Mouse (Mus musculus): Measurements from ENCODE around the gene Pld2. TPM values are rescaled to one million over a fixed set of nuclear protein-coding genes. Genes with fewer than 3 reads are reported as not detected.

Gene Pld2
- total and polyA plus RNA-seq, 2 experiments from 2014 or later: 6.8 to 18.5 TPM

DNA sequence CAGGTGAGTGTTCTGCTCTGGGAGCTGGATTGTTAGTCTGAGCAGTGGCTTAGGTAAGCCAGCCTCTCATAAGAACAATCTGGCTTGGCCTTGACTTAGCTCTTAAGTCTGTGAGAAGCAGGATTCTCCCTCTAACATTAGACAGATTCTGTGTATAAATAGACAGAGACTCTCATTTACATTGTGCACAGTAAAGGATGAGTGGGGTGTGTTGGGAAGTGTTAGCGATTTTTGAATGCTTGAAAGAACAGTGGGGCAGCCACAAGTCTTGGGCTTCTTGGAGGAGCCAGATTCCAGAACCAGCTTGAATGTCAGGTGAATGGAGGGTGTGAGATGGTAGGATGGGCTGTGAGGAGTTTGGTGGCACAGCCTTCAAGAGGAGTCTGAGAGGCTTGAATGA, 31.8 kb downstream of the Pld2 start:
- Histone ChIP-seq H3K4me3 (ENCODE audit: low read depth, low read length) (no peak overlapping the region), H3K9me3 (replicated peaks; ENCODE audit: control insufficient read depth, low read length) (no peaks in the 10 kb centered on the region), H3K36me3 (replicated peaks; ENCODE audit: control insufficient read depth, insufficient read depth, low read length) (no peaks in the 10 kb centered on the region), H3K4me1 (ENCODE audit: control insufficient read depth, insufficient read depth) (no peaks in the 10 kb centered on the region), H3K27me3 (ENCODE audit: control insufficient read depth, insufficient read depth, low read length) (no peaks in the 10 kb centered on the region), H3K9ac (replicated peaks; ENCODE audit: low read depth, low read length) (no peak overlapping the region), H3K4me2 (ENCODE audit: low read depth, low read length) (no peak overlapping the region), H3K27ac (ENCODE audit: low read depth) (no peak overlapping the region)
- no peak for TF ChIP-seq EP300 (IDR thresholded peaks at IDR 0.05; ENCODE audit: low read depth)
- no peak for TF ChIP-seq CTCF (IDR thresholded peaks at IDR 0.05; ENCODE audit: low read depth)
- no peak for ATAC-seq (ENCODE audit: insufficient read depth, low read depth)
- 92% methylated on average over 1 of the region's 1 CpGs for WGBS
- DNase-seq (ENCODE audit: low spot score): no peak

DNA sequence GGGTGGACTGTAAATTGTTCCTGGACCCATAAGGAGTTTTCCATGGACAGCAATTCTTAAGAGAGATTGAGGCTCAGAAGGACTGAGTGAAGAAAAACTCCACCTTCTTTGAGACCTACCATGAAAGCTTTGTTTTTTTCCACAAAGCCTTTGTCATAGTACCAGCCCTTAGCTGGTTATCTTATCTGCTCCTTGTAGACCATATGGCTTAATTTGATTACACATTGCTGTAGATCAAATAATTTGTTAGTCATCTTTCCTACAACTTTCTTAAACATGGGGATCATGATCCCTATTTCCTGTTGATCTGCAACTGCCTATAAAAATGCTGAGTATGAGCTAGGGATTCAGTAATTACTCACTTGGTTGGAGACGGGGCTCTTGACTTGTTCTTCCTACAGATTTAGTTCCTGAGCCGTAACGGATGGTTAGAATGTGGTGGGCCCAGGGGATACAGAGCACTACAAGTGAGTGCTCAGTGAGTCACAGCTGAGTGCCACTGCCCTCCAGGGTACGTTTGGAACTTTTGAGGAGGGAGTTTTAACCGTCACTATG, 32.6 kb downstream of the Pld2 start:
- Histone ChIP-seq H3K4me1 (ENCODE audit: control insufficient read depth, insufficient read depth) (no peaks in the 10 kb centered on the region), H3K36me3 (replicated peaks; ENCODE audit: control insufficient read depth, insufficient read depth, low read length) (no peaks in the 10 kb centered on the region), H3K9ac (replicated peaks; ENCODE audit: low read depth, low read length) (no peak overlapping the region), H3K4me3 (ENCODE audit: low read depth, low read length) (no peak overlapping the region), H3K4me2 (ENCODE audit: low read depth, low read length) (no peak overlapping the region), H3K27me3 (ENCODE audit: control insufficient read depth, insufficient read depth, low read length) (no peaks in the 10 kb centered on the region), H3K9me3 (replicated peaks; ENCODE audit: control insufficient read depth, low read length) (no peaks in the 10 kb centered on the region), H3K27ac (ENCODE audit: low read depth) (no peak overlapping the region)
- no peak for DNase-seq (ENCODE audit: low spot score)
- TF ChIP-seq CTCF (IDR thresholded peaks at IDR 0.05; ENCODE audit: low read depth): no peak
- TF ChIP-seq EP300 (IDR thresholded peaks at IDR 0.05; ENCODE audit: low read depth): no peak
- WGBS: 56% methylated on average over 5 of the region's 5 CpGs
- no peak for ATAC-seq (ENCODE audit: insufficient read depth, low read depth)

DNA sequence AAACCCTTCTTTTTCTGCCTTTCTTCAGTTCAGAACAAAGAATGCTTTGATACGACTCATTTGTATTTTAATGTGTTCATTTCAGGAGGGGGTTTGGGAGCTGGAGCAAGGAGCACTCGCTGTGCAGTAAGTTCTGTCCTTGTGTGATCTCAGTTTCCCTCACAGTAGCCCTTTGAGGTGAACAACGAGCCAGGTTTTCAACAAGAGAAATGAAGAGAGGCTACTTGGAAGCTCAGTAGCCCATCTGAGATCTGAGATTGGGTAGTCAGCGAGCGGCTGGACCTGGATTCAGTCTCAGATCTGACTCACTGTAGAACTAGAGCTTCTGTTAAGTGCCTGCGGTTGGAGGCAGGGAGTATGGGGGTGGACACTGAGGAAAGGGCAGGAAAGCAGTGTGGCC, 34.0 kb downstream of the Pld2 start:
- Histone ChIP-seq H3K4me3 (ENCODE audit: low read depth, low read length) (no peak overlapping the region), H3K9ac (replicated peaks; ENCODE audit: low read depth, low read length) (no peak overlapping the region), H3K27ac (ENCODE audit: low read depth) (no peak overlapping the region), H3K9me3 (replicated peaks; ENCODE audit: control insufficient read depth, low read length) (no peaks in the 10 kb centered on the region), H3K4me1 (ENCODE audit: control insufficient read depth, insufficient read depth) (no peaks in the 10 kb centered on the region), H3K36me3 (replicated peaks; ENCODE audit: control insufficient read depth, insufficient read depth, low read length) (no peaks in the 10 kb centered on the region), H3K4me2 (ENCODE audit: low read depth, low read length) (no peak overlapping the region), H3K27me3 (ENCODE audit: control insufficient read depth, insufficient read depth, low read length) (no peaks in the 10 kb centered on the region)
- WGBS: 83% methylated on average over 6 of the region's 6 CpGs
- no peak for TF ChIP-seq CTCF (IDR thresholded peaks at IDR 0.05; ENCODE audit: low read depth)
- ATAC-seq (ENCODE audit: insufficient read depth, low read depth) (no peak), DNase-seq (ENCODE audit: low spot score) (no peak)

DNA sequence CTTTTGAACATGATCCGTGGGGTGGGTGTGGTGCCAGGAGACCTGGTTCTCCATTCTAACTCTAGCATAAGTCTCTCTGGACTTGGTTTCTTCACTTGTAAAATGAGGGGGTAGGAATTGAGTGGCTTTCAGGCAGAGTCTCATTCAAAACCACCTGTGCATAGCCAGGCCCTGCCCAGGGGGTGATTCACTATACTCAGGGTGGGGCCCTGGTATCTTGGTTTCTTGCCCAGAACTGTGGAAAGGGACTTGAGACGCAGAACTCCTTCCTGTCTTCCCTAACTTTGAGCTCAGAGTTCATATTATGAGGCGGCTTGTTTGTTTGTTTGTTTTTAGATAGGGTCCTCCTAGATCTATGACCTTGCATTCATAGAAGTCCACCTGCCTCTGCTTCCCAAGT, 37.3 kb downstream of the Pld2 start:
- no peak overlapping the region for H3K4me3 ChIP-seq (ENCODE audit: low read depth, low read length)
- H3K9me3 ChIP-seq (replicated peaks; ENCODE audit: control insufficient read depth, low read length): no peaks in the 10 kb centered on the region
- no peak overlapping the region for H3K27ac ChIP-seq (ENCODE audit: low read depth)
- H3K4me1 ChIP-seq (ENCODE audit: control insufficient read depth, insufficient read depth): peaks cover 11% of the 10 kb centered on the region
- no peak overlapping the region for H3K9ac ChIP-seq (replicated peaks; ENCODE audit: low read depth, low read length)
- ATAC-seq (ENCODE audit: insufficient read depth, low read depth) (no peak), DNase-seq (ENCODE audit: low spot score) (no peak)
- no peak overlapping the region for H3K4me2 ChIP-seq (ENCODE audit: low read depth, low read length)
- WGBS: 70% methylated on average over 3 of the region's 3 CpGs
- TF ChIP-seq CTCF (IDR thresholded peaks at IDR 0.05; ENCODE audit: low read depth) (no peak), EP300 (IDR thresholded peaks at IDR 0.05; ENCODE audit: low read depth) (no peak)
- H3K27me3 ChIP-seq (ENCODE audit: control insufficient read depth, insufficient read depth, low read length): no peaks in the 10 kb centered on the region
- no peaks in the 10 kb centered on the region for H3K36me3 ChIP-seq (replicated peaks; ENCODE audit: control insufficient read depth, insufficient read depth, low read length)

DNA sequence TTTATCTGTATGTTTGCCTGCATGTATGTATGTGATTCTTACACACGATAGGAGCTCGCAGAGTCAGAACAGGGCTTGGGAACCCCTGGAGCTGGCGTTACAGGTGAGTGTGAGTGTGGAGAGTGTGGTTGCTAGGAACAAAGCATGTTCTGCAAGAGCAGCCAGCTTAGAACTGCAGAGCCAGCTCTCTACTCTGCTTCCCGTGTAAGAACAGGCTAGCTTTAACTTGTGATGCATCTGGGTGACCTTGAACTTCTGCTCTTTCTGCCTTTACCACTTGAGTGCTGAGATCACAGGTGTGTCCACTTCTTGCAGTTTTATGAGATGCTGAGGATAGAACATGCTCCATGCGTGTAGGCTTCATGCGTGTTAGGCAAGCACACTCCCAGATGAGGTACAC, 39.1 kb downstream of the Pld2 start:
- peaks cover 17% of the 10 kb centered on the region for H3K4me1 ChIP-seq (ENCODE audit: control insufficient read depth, insufficient read depth)
- WGBS: 83% methylated on average over 6 of the region's 6 CpGs
- H3K4me3 ChIP-seq (ENCODE audit: low read depth, low read length): no peak overlapping the region
- H3K9me3 ChIP-seq (replicated peaks; ENCODE audit: control insufficient read depth, low read length): no peaks in the 10 kb centered on the region
- no peaks in the 10 kb centered on the region for H3K36me3 ChIP-seq (replicated peaks; ENCODE audit: control insufficient read depth, insufficient read depth, low read length)
- DNase-seq (ENCODE audit: low spot score) (no peak), ATAC-seq (ENCODE audit: insufficient read depth, low read depth) (no peak)
- no peak overlapping the region for H3K9ac ChIP-seq (replicated peaks; ENCODE audit: low read depth, low read length)
- no peak overlapping the region for H3K27ac ChIP-seq (ENCODE audit: low read depth)
- no peaks in the 10 kb centered on the region for H3K27me3 ChIP-seq (ENCODE audit: control insufficient read depth, insufficient read depth, low read length)
- TF ChIP-seq CTCF (IDR thresholded peaks at IDR 0.05; ENCODE audit: low read depth) (no peak), EP300 (IDR thresholded peaks at IDR 0.05; ENCODE audit: low read depth) (no peak)
- no peak overlapping the region for H3K4me2 ChIP-seq (ENCODE audit: low read depth, low read length)

DNA sequence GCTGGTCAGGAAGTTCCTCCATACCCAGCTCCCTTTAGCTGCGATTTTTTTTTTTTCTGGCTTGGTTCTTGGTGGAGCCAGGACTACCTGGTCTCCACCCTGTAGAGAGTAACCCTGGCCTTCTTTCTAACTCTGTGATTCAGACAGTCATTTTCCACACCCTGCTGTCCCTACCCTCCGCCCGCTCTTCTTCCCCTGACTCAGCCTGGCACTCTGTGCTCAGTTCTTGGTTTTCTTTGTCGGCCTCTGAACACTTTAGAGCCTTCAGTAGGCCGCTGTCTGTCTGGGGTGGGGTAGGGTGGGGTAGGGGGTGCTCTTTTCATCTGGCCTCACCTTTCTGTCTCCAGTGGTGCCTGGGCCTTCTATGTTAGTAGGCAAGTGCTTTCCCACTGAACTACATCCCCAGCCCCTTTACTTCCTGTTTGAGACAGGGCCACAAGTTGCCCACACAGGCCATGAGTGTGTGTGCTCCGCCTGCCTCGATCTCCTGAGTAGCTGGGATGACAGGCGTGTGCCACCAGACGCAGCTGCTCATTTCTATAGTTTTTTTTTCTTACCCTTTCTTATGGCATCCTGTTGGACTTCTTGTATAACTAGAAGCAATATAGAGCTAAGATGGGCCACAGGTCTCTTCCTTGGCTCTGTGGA, 40.0 kb downstream of the Pld2 start:
- Histone ChIP-seq H3K27ac (ENCODE audit: low read depth) (no peak overlapping the region; the same call in 1 of the 2 replicates), H3K9me3 (replicated peaks; ENCODE audit: control insufficient read depth, low read length) (no peaks in the 10 kb centered on the region), H3K4me1 (ENCODE audit: control insufficient read depth, insufficient read depth) (peaks cover 24% of the 10 kb centered on the region), H3K4me3 (ENCODE audit: low read depth, low read length) (no peak overlapping the region), H3K27me3 (ENCODE audit: control insufficient read depth, insufficient read depth, low read length) (no peaks in the 10 kb centered on the region), H3K9ac (replicated peaks; ENCODE audit: low read depth, low read length) (no peak overlapping the region), H3K36me3 (replicated peaks; ENCODE audit: control insufficient read depth, insufficient read depth, low read length) (no peaks in the 10 kb centered on the region), H3K4me2 (ENCODE audit: low read depth, low read length) (no peak overlapping the region)
- 79% methylated on average over 9 of the region's 9 CpGs for WGBS
- ATAC-seq (ENCODE audit: insufficient read depth, low read depth) (no peak), DNase-seq (ENCODE audit: low spot score) (no peak)
- TF ChIP-seq CTCF (IDR thresholded peaks at IDR 0.05; ENCODE audit: low read depth) (no peak), EP300 (IDR thresholded peaks at IDR 0.05; ENCODE audit: low read depth) (no peak)

Measured in heart, postnatal 0 days (tissue).